Mouse (Mus musculus) intestine, embryonic 14.5 days (tissue): ENCODE results near the gene Pcnx2. TPM values are rescaled to one million over a fixed set of nuclear protein-coding genes. Genes with fewer than 3 reads are reported as not detected.

Experiments used
- ATAC-seq: fragments of 200-750 bp; cut with Nextera tagmentation; replicated peaks from 2 replicates; pipeline ENCODE4 v1.8.0; 2017; ENCODE audit warnings: low read depth, moderate number of reproducible peaks, moderate TSS enrichment, moderate library complexity; ENCODE audit not compliant: low FRiP score, low TSS enrichment
- DNase-seq: peaks from one replicate; pipeline ENCODE4 v3.0.0-alpha.2; 2018; ENCODE audit warnings: low spot score
- H3K27ac ChIP-seq: fragments of 300-500 bp; sonication (generic); 2 replicates; pipeline ENCODE4 v1.5.1; 2014; ENCODE audit warnings: low read depth, mild to moderate bottlenecking, control low read depth
- H3K27me3 ChIP-seq: fragments of 300-500 bp; sonication (generic); replicated peaks from 2 replicates; pipeline ENCODE4 v1.6.1; 2014; ENCODE audit warnings: low read length, control low read depth; ENCODE audit not compliant: control insufficient read depth, insufficient read depth
- H3K36me3 ChIP-seq: fragments of 300-500 bp; sonication (generic); 2 replicates; pipeline ENCODE4 v1.6.1; 2014; ENCODE audit warnings: low read length, control low read depth; ENCODE audit not compliant: control insufficient read depth, insufficient read depth
- H3K4me1 ChIP-seq: fragments of 300-500 bp; sonication (generic); replicated peaks from 2 replicates; pipeline ENCODE4 v1.6.1; 2014; ENCODE audit warnings: low read length, control low read depth, mixed read lengths; ENCODE audit not compliant: control insufficient read depth, insufficient read depth
- H3K4me2 ChIP-seq: fragments of 300-500 bp; sonication (generic); 2 replicates; pipeline ENCODE4 v1.6.1; 2014; ENCODE audit warnings: low read length
- H3K4me3 ChIP-seq: fragments of 300-500 bp; sonication (generic); 2 replicates; pipeline ENCODE4 v1.5.1; 2014; ENCODE audit warnings: low read depth, low read length, control low read depth, mixed read lengths
- H3K9ac ChIP-seq: fragments of 300-500 bp; sonication (generic); 2 replicates; pipeline ENCODE4 v1.6.1; 2014; ENCODE audit warnings: mild to moderate bottlenecking, low read length
- H3K9me3 ChIP-seq: fragments of 300-500 bp; sonication (generic); 2 replicates; pipeline ENCODE4 v1.6.1; 2016; ENCODE audit warnings: low read length, control low read depth; ENCODE audit not compliant: control insufficient read depth
- WGBS: fragments of 180-500 bp; shearing (Covaris S2); extraction: QIAGEN DNeasy Blood & Tissue Kit; methylation state at CpG from one replicate; pipeline ENCODE4 v1.1.7; 2014; 5-methylcytosine and 5-hydroxymethylcytosine counted together
- polyA plus RNA-seq: library from polyadenylated mRNA; unstranded; fragments of >200 nt; fragmentation: Nextera tagmentation; extraction: Ambion mirVana; gene quantifications from 2 replicates; pipeline ENCODE4 v1.2.1, GENCODE M21; 2014

The Pcnx2 gene
- polyA plus RNA-seq, 1 experiment from 2014 or later, result 0.08 TPM

- Histone ChIP-seq H3K27ac (no peak overlapping the region), H3K4me2 (no peak overlapping the region), H3K27me3 (no peaks in the 10 kb centered on the region), H3K4me1 (peaks cover 2% of the 10 kb centered on the region; the same call in 1 of the 2 replicates), H3K9me3 (no peaks in the 10 kb centered on the region), H3K36me3 (no peaks in the 10 kb centered on the region), H3K9ac (no peak overlapping the region), H3K4me3 (no peak overlapping the region)
- no peak for DNase-seq
- ATAC-seq, result no peak
- 36% methylated on average over 12 of the region's 12 CpGs for WGBS
These were observed 74.4 kb downstream of the Pcnx2 start for GRCm38 (mm10) chr8:125823719-125824118.

- Histone ChIP-seq H3K4me3 (no peak overlapping the region), H3K27ac (no peak overlapping the region), H3K9me3 (no peaks in the 10 kb centered on the region), H3K4me1 (peaks cover 4% of the 10 kb centered on the region; the same call in 1 of the 2 replicates), H3K36me3 (no peaks in the 10 kb centered on the region), H3K4me2 (0 out of 2 replicates have a peak overlapping the region, but pooled peaks have one; percentile 8), H3K9ac (no peak overlapping the region), H3K27me3 (no peaks in the 10 kb centered on the region)
- ATAC-seq, result no peak
- no peak for DNase-seq
- 61% methylated on average over 14 of the region's 14 CpGs for WGBS
These were observed 76.1 kb downstream of the Pcnx2 start for GRCm38 (mm10) chr8:125822065-125822464.

GRCm38 (mm10) chr8:125819797-125820196 is 78.3 kb downstream of the Pcnx2 start:
- Histone ChIP-seq H3K9me3 (no peaks in the 10 kb centered on the region), H3K36me3 (no peaks in the 10 kb centered on the region), H3K27me3 (no peaks in the 10 kb centered on the region), H3K9ac (no peak overlapping the region), H3K27ac (no peak overlapping the region), H3K4me1 (peaks cover 4% of the 10 kb centered on the region; the same call in 1 of the 2 replicates), H3K4me3 (no peak overlapping the region), H3K4me2 (no peak overlapping the region)
- WGBS, result 61% methylated on average over 7 of the region's 7 CpGs
- DNase-seq (no peak), ATAC-seq (no peak)

GRCm38 (mm10) chr8:125818796-125819195 is 79.3 kb downstream of the Pcnx2 start:
- DNase-seq (no peak), ATAC-seq (no peak)
- H3K4me2 ChIP-seq, result no peak overlapping the region
- H3K27ac ChIP-seq, result no peak overlapping the region
- H3K9me3 ChIP-seq, result 0 out of 2 replicates have a peak, but pooled peaks cover 2% of the 10 kb centered on the region
- 38% methylated on average over 9 of the region's 9 CpGs for WGBS
- H3K4me1 ChIP-seq, result peaks cover 4% of the 10 kb centered on the region; the same call in 1 of the 2 replicates
- no peak overlapping the region for H3K9ac ChIP-seq
- H3K36me3 ChIP-seq, result no peaks in the 10 kb centered on the region
- no peak overlapping the region for H3K4me3 ChIP-seq
- H3K27me3 ChIP-seq, result no peaks in the 10 kb centered on the region

- DNase-seq, result no peak
- Histone ChIP-seq H3K27ac (no peak overlapping the region), H3K36me3 (no peaks in the 10 kb centered on the region), H3K4me1 (peaks cover 4% of the 10 kb centered on the region; the same call in 1 of the 2 replicates), H3K4me3 (no peak overlapping the region), H3K4me2 (no peak overlapping the region), H3K9ac (no peak overlapping the region), H3K27me3 (no peaks in the 10 kb centered on the region), H3K9me3 (0 out of 2 replicates have a peak, but pooled peaks cover 2% of the 10 kb centered on the region)
- ATAC-seq, result no peak
- WGBS, result 71% methylated on average over 5 of the region's 5 CpGs
These were observed 81.4 kb downstream of the Pcnx2 start for GRCm38 (mm10) chr8:125816742-125817141.

GRCm38 (mm10) chr8:125808826-125809225 is 89.3 kb downstream of the Pcnx2 start:
- no peak overlapping the region for H3K9ac ChIP-seq
- H3K27me3 ChIP-seq, result no peaks in the 10 kb centered on the region
- no peak overlapping the region for H3K4me2 ChIP-seq
- H3K9me3 ChIP-seq, result no peaks in the 10 kb centered on the region
- WGBS, result 74% methylated on average over 6 of the region's 6 CpGs
- H3K36me3 ChIP-seq, result no peaks in the 10 kb centered on the region
- no peaks in the 10 kb centered on the region for H3K4me1 ChIP-seq
- no peak overlapping the region for H3K4me3 ChIP-seq
- ATAC-seq (no peak), DNase-seq (no peak)
- no peak overlapping the region for H3K27ac ChIP-seq

GRCm38 (mm10) chr8:125807905-125808310 is 90.2 kb downstream of the Pcnx2 start:
- Histone ChIP-seq H3K36me3 (no peaks in the 10 kb centered on the region), H3K9ac (no peak overlapping the region), H3K27me3 (no peaks in the 10 kb centered on the region), H3K4me3 (no peak overlapping the region), H3K27ac (no peak overlapping the region), H3K9me3 (no peaks in the 10 kb centered on the region), H3K4me1 (no peaks in the 10 kb centered on the region), H3K4me2 (no peak overlapping the region)
- no peak for ATAC-seq
- WGBS, result 87% methylated on average over 12 of the region's 12 CpGs
- no peak for DNase-seq

GRCm38 (mm10) chr8:125806459-125806858 is 91.7 kb downstream of the Pcnx2 start:
- DNase-seq (no peak), ATAC-seq (no peak)

GRCm38 (mm10) chr8:125796970-125797369 is 101.1 kb downstream of the Pcnx2 start:
- H3K4me2 ChIP-seq, result no peak overlapping the region
- ATAC-seq (no peak), DNase-seq (no peak)
- no peak overlapping the region for H3K4me3 ChIP-seq
- H3K36me3 ChIP-seq, result no peaks in the 10 kb centered on the region
- 82% methylated on average over 2 of the region's 2 CpGs for WGBS
- no peaks in the 10 kb centered on the region for H3K9me3 ChIP-seq
- no peak overlapping the region for H3K27ac ChIP-seq
- H3K27me3 ChIP-seq, result no peaks in the 10 kb centered on the region
- no peaks in the 10 kb centered on the region for H3K4me1 ChIP-seq
- H3K9ac ChIP-seq, result no peak overlapping the region

More at GRCm38 (mm10) chr8:125806459-125806858, 91.7 kb downstream of the Pcnx2 start:
- no peaks in the 10 kb centered on the region for H3K9me3 ChIP-seq
- H3K27me3 ChIP-seq, result no peaks in the 10 kb centered on the region
- H3K4me1 ChIP-seq, result no peaks in the 10 kb centered on the region
- 66% methylated on average over 12 of the region's 12 CpGs for WGBS
- H3K27ac ChIP-seq, result no peak overlapping the region
- H3K4me2 ChIP-seq, result no peak overlapping the region
- H3K4me3 ChIP-seq, result no peak overlapping the region
- H3K36me3 ChIP-seq, result no peaks in the 10 kb centered on the region
- H3K9ac ChIP-seq, result no peak overlapping the region
